Comparison of ENCODE assay signal across 10 mouse cellular contexts in the genomic region with DNA sequence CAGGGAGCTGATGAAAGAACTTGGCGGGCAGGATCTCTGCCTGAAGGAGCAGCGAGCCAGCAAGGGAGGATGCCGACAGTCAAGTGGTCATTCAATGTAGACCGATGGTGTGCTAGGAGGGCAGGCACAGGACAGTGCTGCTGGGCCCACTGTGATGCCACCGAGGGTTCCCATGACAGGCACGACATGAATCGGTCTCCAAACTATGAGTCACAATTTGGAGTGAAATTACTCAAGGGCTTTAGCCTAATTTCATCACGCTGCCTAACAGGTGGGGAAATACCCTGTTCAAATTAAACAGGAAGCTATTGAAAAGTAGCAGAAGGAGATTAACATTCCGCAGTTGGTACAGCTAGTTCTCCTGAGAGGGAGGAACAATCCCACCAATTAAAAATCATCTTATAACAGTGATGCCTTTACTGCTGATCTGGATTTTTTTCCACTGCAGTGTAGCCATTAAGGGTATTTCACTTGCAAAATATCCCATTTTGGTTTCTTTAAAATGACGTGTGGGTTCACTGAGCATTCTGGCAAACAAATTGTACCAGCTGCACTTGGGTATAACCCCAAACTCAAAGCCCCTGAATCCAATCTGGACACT.
DNase-seq lines count a peak whose midpoint lies in the region; ATAC-seq and TF ChIP-seq lines count a peak whose summit lies in the region.
"Had no signal": no experiment of that assay in that cellular context is flagged by ENCODE, and none has a peak within 500 bp of the region (broad histone marks: within the 10 kb centered on the region; RNA-seq: fewer than 3 reads in every experiment).

No protein-coding gene starts in this region.

- TF ChIP-seq CTCF in lung, embryonic 14.5 days (IDR thresholded peaks at IDR 0.05; ENCODE audit: low read depth) = no peak
- TF ChIP-seq CTCF in thymus, adult 2 months (IDR thresholded peaks at IDR 0.05; ENCODE audit: borderline replicate concordance, control insufficient read depth, extremely low read depth, insufficient read depth, low read length, poor library complexity) = no peak

- H3K4me2 ChIP-seq in hindbrain, embryonic 15.5 days = no peak overlapping the region
- H3K4me2 ChIP-seq in lung, embryonic 14.5 days = no peak overlapping the region
- H3K4me2 ChIP-seq: intestine, embryonic 15.5 days had no signal

- no peak overlapping the region for H3K9ac ChIP-seq in hindbrain, embryonic 15.5 days
- H3K9ac ChIP-seq in lung, embryonic 14.5 days = no peak overlapping the region
- H3K9ac ChIP-seq: intestine, embryonic 15.5 days had no signal

- no peaks in the 10 kb centered on the region for H3K36me3 ChIP-seq in hindbrain, embryonic 15.5 days
- no peaks in the 10 kb centered on the region for H3K36me3 ChIP-seq in hindbrain, embryonic 10.5 days
- 0 out of 2 replicates have a peak, but pooled peaks cover 3% of the 10 kb centered on the region for H3K36me3 ChIP-seq in lung, embryonic 14.5 days (ENCODE audit: insufficient read depth)
- no peaks in the 10 kb centered on the region for H3K36me3 ChIP-seq in thymus, adult 2 months (ENCODE audit: control insufficient read depth, insufficient read depth, low read length)
- H3K36me3 ChIP-seq: G1E; intestine, embryonic 15.5 days had no signal

- no peak overlapping the region for H3K4me3 ChIP-seq in hindbrain, embryonic 15.5 days
- H3K4me3 ChIP-seq in hindbrain, embryonic 10.5 days = no peak overlapping the region
- H3K4me3 ChIP-seq in lung, embryonic 14.5 days (ENCODE audit: low read depth, low read length) = no peak overlapping the region
- H3K4me3 ChIP-seq in thymus, adult 2 months (ENCODE audit: control insufficient read depth, insufficient read depth, low read length) = no peak overlapping the region
- H3K4me3 ChIP-seq: intestine, embryonic 15.5 days had no signal

- no peak for TF ChIP-seq POLR2A in thymus, adult 2 months (IDR thresholded peaks at IDR 0.05; ENCODE audit: control insufficient read depth, extremely low read depth, insufficient read depth, low read length, poor library complexity)

- no peak for DNase-seq in hindbrain, embryonic 10.5 days (ENCODE audit: low spot score)
- peak; percentile 32 for DNase-seq in CD4-positive, CD25-positive, alpha-beta regulatory T cell, adult 2 months (ENCODE audit: low read depth, low spot score)
- no peak for DNase-seq in lung, embryonic 14.5 days
- DNase-seq in thymus, adult 2 months = no peak
- no peak for DNase-seq in thymus, postnatal 25 days
- DNase-seq in heart, adult 8-10 months (ENCODE audit: low spot score) = no peak

- 66% methylated on average over 10 of the region's 10 CpGs for WGBS in hindbrain, embryonic 15.5 days
- 90% methylated on average over 10 of the region's 10 CpGs for WGBS in hindbrain, embryonic 10.5 days
- whole genome bisulfite sequencing in lung, embryonic 14.5 days = 78% methylated on average over 10 of the region's 10 CpGs
- WGBS in thymus, adult 2 months = 84% methylated on average over 10 of the region's 10 CpGs

- H3K27me3 ChIP-seq in hindbrain, embryonic 15.5 days = no peaks in the 10 kb centered on the region
- no peaks in the 10 kb centered on the region for H3K27me3 ChIP-seq in hindbrain, embryonic 10.5 days (ENCODE audit: insufficient read depth, poor library complexity, severe bottlenecking)
- H3K27me3 ChIP-seq in lung, embryonic 14.5 days (ENCODE audit: insufficient read depth, low read length) = no peaks in the 10 kb centered on the region
- H3K27me3 ChIP-seq in thymus, adult 2 months (ENCODE audit: control insufficient read depth, insufficient read depth, low read length) = no peaks in the 10 kb centered on the region
- H3K27me3 ChIP-seq: intestine, embryonic 15.5 days had no signal

- ATAC-seq in hindbrain, embryonic 15.5 days (ENCODE audit: low FRiP score, low read depth) = peak; percentile 69
- peak; percentile 45 for ATAC-seq in common myeloid progenitor, adult 5-6 weeks (replicated peaks; ENCODE audit: low read depth, poor library complexity, severe bottlenecking)
- peak; percentile 64; the same call in 1 of the 2 replicates for ATAC-seq in lung, embryonic 14.5 days (ENCODE audit: insufficient read depth)
- ATAC-seq: intestine, embryonic 15.5 days had no signal

- H3K9me3 ChIP-seq in hindbrain, embryonic 15.5 days = no peaks in the 10 kb centered on the region
- no peaks in the 10 kb centered on the region for H3K9me3 ChIP-seq in hindbrain, embryonic 10.5 days
- H3K9me3 ChIP-seq in lung, embryonic 14.5 days (ENCODE audit: low read depth, low read length) = no peaks in the 10 kb centered on the region
- H3K9me3 ChIP-seq: G1E; intestine, embryonic 15.5 days had no signal

- no peaks in the 10 kb centered on the region for H3K4me1 ChIP-seq in hindbrain, embryonic 15.5 days (replicated peaks)
- H3K4me1 ChIP-seq in hindbrain, embryonic 10.5 days (replicated peaks) = peaks cover 11% of the 10 kb centered on the region
- H3K4me1 ChIP-seq in lung, embryonic 14.5 days (ENCODE audit: insufficient read depth) = peaks cover 4% of the 10 kb centered on the region
- peaks cover 2% of the 10 kb centered on the region; the same call in 1 of the 2 replicates for H3K4me1 ChIP-seq in thymus, adult 2 months (replicated peaks; ENCODE audit: control insufficient read depth, insufficient read depth, low read length)

- H3K27ac ChIP-seq in hindbrain, embryonic 15.5 days (replicated peaks) = no peak overlapping the region
- H3K27ac ChIP-seq in hindbrain, embryonic 10.5 days = no peak overlapping the region
- no peak overlapping the region for H3K27ac ChIP-seq in lung, embryonic 14.5 days (ENCODE audit: low read depth)
- H3K27ac ChIP-seq in thymus, adult 2 months (ENCODE audit: control insufficient read depth, insufficient read depth, low read length) = no peak overlapping the region
- H3K27ac ChIP-seq: intestine, embryonic 15.5 days had no signal
